Mouse (Mus musculus): ENCODE measurements around the gene Snd1. TPM values are rescaled to one million over a fixed set of nuclear protein-coding genes. Genes with fewer than 3 reads are reported as not detected.

Gene Snd1
- polyA plus RNA-seq, 1 experiment from 2014 or later = 79.3 TPM

DNA sequence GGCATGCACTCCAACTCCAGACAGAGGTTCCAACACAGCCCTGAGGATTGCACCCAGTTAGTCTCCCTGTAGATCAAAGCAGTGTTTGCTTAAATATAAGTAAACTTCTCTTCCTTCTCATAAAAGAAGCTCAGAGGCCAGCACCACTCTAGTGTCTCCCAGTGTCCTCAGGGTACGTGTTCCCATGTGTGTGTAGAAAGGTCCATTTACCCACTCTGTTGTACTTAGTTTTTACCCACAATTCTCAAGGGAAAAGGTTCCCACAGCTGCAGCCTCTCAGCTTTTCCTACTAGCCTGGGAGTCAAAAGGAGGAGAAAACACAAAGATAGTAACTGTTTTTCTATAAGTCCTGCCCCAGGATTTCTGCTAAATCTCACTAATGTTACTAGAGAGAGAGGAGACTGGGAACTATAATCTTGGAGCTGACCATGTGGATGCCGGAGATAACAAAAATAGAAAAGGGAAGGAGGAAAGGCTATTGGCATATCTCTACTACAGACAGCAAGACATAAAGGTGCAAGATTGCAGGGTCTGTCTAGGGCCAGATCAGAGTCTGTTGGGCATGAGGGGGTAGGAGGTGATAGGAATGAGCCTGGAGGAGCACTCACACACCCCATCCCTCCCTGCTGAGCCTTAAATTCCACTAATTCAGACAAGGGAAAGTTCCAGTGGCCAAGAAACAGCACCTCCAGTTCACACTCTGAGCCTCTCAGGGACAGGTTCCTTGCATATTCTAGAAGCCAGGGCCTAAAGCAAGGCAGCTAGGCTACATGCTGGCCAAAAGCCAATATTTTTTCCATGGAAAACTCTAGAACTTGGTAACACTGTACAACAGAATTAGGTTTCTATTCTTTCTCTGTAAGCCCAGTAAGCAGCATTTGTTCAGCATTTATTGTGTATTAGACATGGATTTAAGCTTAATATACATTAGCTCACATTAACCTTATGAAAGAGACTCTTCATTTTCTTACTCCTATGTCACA is 382.6 kb downstream of the Snd1 start:
- Histone ChIP-seq H3K9ac (ENCODE audit: low read depth, low read length) (no peak overlapping the region), H3K27ac (no peak overlapping the region), H3K36me3 (ENCODE audit: insufficient read depth, low read length) (no peaks in the 10 kb centered on the region), H3K4me1 (replicated peaks; ENCODE audit: insufficient read depth, low read length) (peaks cover 11% of the 10 kb centered on the region; the same call in 1 of the 2 replicates), H3K27me3 (ENCODE audit: insufficient read depth, low read length) (no peaks in the 10 kb centered on the region), H3K4me3 (replicated peaks; ENCODE audit: low read depth, low read length) (no peak overlapping the region), H3K4me2 (ENCODE audit: low read length) (no peak overlapping the region), H3K9me3 (replicated peaks; ENCODE audit: low read length) (no peaks in the 10 kb centered on the region)
- WGBS = 81% methylated on average over 2 of the region's 2 CpGs
- DNase-seq (ENCODE audit: low spot score) (no peak), ATAC-seq (replicated peaks; ENCODE audit: low FRiP score, low read depth) (no peak)
- no peak for TF ChIP-seq CTCF (IDR thresholded peaks at IDR 0.05; ENCODE audit: low read depth)

GRCm38 (mm10) chr6:28859094-28859493 is 384.2 kb downstream of the Snd1 start:
- H3K27me3 ChIP-seq (ENCODE audit: insufficient read depth, low read length) = no peaks in the 10 kb centered on the region
- H3K4me3 ChIP-seq (replicated peaks; ENCODE audit: low read depth, low read length) = no peak overlapping the region
- H3K9me3 ChIP-seq (replicated peaks; ENCODE audit: low read length) = no peaks in the 10 kb centered on the region
- H3K9ac ChIP-seq (ENCODE audit: low read depth, low read length) = no peak overlapping the region
- ATAC-seq (replicated peaks; ENCODE audit: low FRiP score, low read depth) = no peak
- peaks cover 11% of the 10 kb centered on the region; the same call in 1 of the 2 replicates for H3K4me1 ChIP-seq (replicated peaks; ENCODE audit: insufficient read depth, low read length)
- DNase-seq (ENCODE audit: low spot score) = no peak
- H3K27ac ChIP-seq = no peak overlapping the region
- 76% methylated on average over 2 of the region's 2 CpGs for WGBS
- no peak overlapping the region for H3K4me2 ChIP-seq (ENCODE audit: low read length)
- TF ChIP-seq CTCF (IDR thresholded peaks at IDR 0.05; ENCODE audit: low read depth) = no peak
- H3K36me3 ChIP-seq (ENCODE audit: insufficient read depth, low read length) = no peaks in the 10 kb centered on the region

GRCm38 (mm10) chr6:28860450-28860849 is 385.5 kb downstream of the Snd1 start:
- no peak overlapping the region for H3K4me2 ChIP-seq (ENCODE audit: low read length)
- no peak overlapping the region for H3K9ac ChIP-seq (ENCODE audit: low read depth, low read length)
- no peak overlapping the region for H3K27ac ChIP-seq
- DNase-seq (ENCODE audit: low spot score) = no peak
- no peaks in the 10 kb centered on the region for H3K9me3 ChIP-seq (replicated peaks; ENCODE audit: low read length)
- no peaks in the 10 kb centered on the region for H3K36me3 ChIP-seq (ENCODE audit: insufficient read depth, low read length)
- H3K4me1 ChIP-seq (replicated peaks; ENCODE audit: insufficient read depth, low read length) = peaks cover 6% of the 10 kb centered on the region; the same call in 1 of the 2 replicates
- ATAC-seq (replicated peaks; ENCODE audit: low FRiP score, low read depth) = no peak
- no peak overlapping the region for H3K4me3 ChIP-seq (replicated peaks; ENCODE audit: low read depth, low read length)
- no peak for TF ChIP-seq CTCF (IDR thresholded peaks at IDR 0.05; ENCODE audit: low read depth)
- H3K27me3 ChIP-seq (ENCODE audit: insufficient read depth, low read length) = no peaks in the 10 kb centered on the region
- 51% methylated on average over 2 of the region's 2 CpGs for WGBS

DNA sequence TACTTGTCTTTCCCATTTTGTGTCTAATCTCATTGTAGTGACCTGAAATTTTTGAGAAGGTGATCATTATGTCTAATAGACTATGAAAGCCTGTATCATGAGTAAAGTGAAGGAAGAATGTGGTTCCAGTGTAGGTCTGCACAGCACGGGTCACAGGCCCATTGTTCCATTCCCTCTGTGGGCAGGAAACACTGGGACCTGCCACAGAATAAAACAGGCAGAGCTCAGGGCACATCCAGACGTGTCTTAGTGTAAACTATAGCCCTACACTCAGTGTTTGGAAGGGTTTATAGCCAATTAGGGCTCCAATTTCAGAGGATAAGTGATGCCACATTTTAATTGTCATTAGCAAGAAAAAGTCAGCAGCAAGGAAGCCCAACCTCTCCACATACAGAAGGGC is 386.0 kb downstream of the Snd1 start:
- no peaks in the 10 kb centered on the region for H3K27me3 ChIP-seq (ENCODE audit: insufficient read depth, low read length)
- DNase-seq (ENCODE audit: low spot score) (no peak), ATAC-seq (replicated peaks; ENCODE audit: low FRiP score, low read depth) (no peak)
- no peak overlapping the region for H3K4me2 ChIP-seq (ENCODE audit: low read length)
- no peak for TF ChIP-seq CTCF (IDR thresholded peaks at IDR 0.05; ENCODE audit: low read depth)
- H3K9ac ChIP-seq (ENCODE audit: low read depth, low read length) = no peak overlapping the region
- H3K9me3 ChIP-seq (replicated peaks; ENCODE audit: low read length) = no peaks in the 10 kb centered on the region
- H3K36me3 ChIP-seq (ENCODE audit: insufficient read depth, low read length) = no peaks in the 10 kb centered on the region
- 0 out of 2 replicates have a peak, but pooled peaks cover 4% of the 10 kb centered on the region for H3K4me1 ChIP-seq (replicated peaks; ENCODE audit: insufficient read depth, low read length)
- no peak overlapping the region for H3K4me3 ChIP-seq (replicated peaks; ENCODE audit: low read depth, low read length)
- WGBS = 42% methylated on average over 2 of the region's 2 CpGs
- H3K27ac ChIP-seq = no peak overlapping the region

DNA sequence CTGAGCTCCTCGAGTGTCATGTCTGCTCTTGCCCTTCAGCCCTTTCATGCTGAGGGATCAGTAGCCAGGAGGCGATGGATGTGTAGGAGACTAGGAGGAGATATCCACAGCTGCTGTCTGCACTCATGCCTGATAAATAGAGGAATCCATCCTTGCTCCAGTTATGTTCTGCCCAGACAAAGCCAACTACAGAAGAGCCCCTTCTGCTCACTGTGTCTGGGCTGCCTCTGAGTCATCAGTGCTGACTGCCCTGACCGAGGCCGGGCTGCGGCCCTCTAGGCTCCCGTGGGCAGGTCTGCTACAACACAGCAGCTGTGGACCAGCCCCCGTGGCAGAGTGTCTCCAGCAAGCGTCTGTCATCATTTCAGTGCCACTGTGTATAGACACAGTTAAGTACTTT is 387.4 kb downstream of the Snd1 start:
- 65% methylated on average over 8 of the region's 8 CpGs for WGBS
- H3K27ac ChIP-seq = no peak overlapping the region
- H3K4me3 ChIP-seq (replicated peaks; ENCODE audit: low read depth, low read length) = no peak overlapping the region
- H3K27me3 ChIP-seq (ENCODE audit: insufficient read depth, low read length) = no peaks in the 10 kb centered on the region
- no peaks in the 10 kb centered on the region for H3K36me3 ChIP-seq (ENCODE audit: insufficient read depth, low read length)
- no peak overlapping the region for H3K9ac ChIP-seq (ENCODE audit: low read depth, low read length)
- no peak for TF ChIP-seq CTCF (IDR thresholded peaks at IDR 0.05; ENCODE audit: low read depth)
- no peaks in the 10 kb centered on the region for H3K4me1 ChIP-seq (replicated peaks; ENCODE audit: insufficient read depth, low read length)
- ATAC-seq (replicated peaks; ENCODE audit: low FRiP score, low read depth) = no peak
- H3K4me2 ChIP-seq (ENCODE audit: low read length) = no peak overlapping the region
- H3K9me3 ChIP-seq (replicated peaks; ENCODE audit: low read length) = no peaks in the 10 kb centered on the region
- no peak for DNase-seq (ENCODE audit: low spot score)

GRCm38 (mm10) chr6:28864684-28865083 is 389.7 kb downstream of the Snd1 start:
- H3K4me2 ChIP-seq (ENCODE audit: low read length) = no peak overlapping the region
- WGBS = 39% methylated on average over 5 of the region's 5 CpGs
- ATAC-seq (replicated peaks; ENCODE audit: low FRiP score, low read depth) (no peak), DNase-seq (ENCODE audit: low spot score) (no peak)
- H3K27ac ChIP-seq = no peak overlapping the region
- no peaks in the 10 kb centered on the region for H3K27me3 ChIP-seq (ENCODE audit: insufficient read depth, low read length)
- H3K36me3 ChIP-seq (ENCODE audit: insufficient read depth, low read length) = no peaks in the 10 kb centered on the region
- H3K9me3 ChIP-seq (replicated peaks; ENCODE audit: low read length) = no peaks in the 10 kb centered on the region
- H3K9ac ChIP-seq (ENCODE audit: low read depth, low read length) = peak overlapping the region; percentile 31; the same call in 1 of the 2 replicates
- no peak for TF ChIP-seq CTCF (IDR thresholded peaks at IDR 0.05; ENCODE audit: low read depth)
- H3K4me1 ChIP-seq (replicated peaks; ENCODE audit: insufficient read depth, low read length) = peaks cover 3% of the 10 kb centered on the region; the same call in 1 of the 2 replicates
- no peak overlapping the region for H3K4me3 ChIP-seq (replicated peaks; ENCODE audit: low read depth, low read length)

Measured in kidney, postnatal 0 days (tissue).